Mouse (Mus musculus): ENCODE results near the gene Zc2hc1b. TPM values are rescaled to one million over a fixed set of nuclear protein-coding genes. Genes with fewer than 3 reads are reported as not detected.

The Zc2hc1b gene
- polyA plus RNA-seq, 1 experiment from 2014 or later, result not detected

- no peaks in the 10 kb centered on the region for H3K9me3 ChIP-seq
- H3K4me3 ChIP-seq, result no peak overlapping the region
- 82% methylated on average over 4 of the region's 4 CpGs for WGBS
- H3K27me3 ChIP-seq (ENCODE audit: insufficient read depth, poor library complexity, severe bottlenecking), result no peaks in the 10 kb centered on the region
- DNase-seq (ENCODE audit: low spot score), result no peak
- no peaks in the 10 kb centered on the region for H3K36me3 ChIP-seq
- peaks cover 34% of the 10 kb centered on the region for H3K4me1 ChIP-seq (replicated peaks)
- H3K27ac ChIP-seq, result no peak overlapping the region
Observed at GRCm38 (mm10) chr10:13103838-13104237, 74.0 kb downstream of the Zc2hc1b start.

DNA sequence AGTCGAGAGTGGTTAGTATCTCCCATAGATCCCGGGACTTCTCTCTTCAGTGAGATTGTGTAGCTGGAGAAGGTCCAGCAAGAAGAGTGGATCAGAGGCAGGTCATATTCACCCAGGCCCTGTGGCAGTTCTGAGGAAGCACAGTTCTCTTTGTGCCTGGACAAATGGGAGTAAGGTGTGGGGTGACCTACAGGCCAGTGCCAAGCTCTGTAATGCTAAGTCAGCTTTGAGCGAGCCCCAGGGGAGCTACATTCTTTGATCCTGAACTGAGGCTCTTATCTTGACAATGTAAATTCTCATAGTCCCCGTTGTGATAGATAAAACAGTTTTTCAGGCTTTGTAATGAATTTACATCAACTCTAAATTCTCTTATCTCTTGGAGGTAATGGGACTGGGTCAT, 75.5 kb downstream of the Zc2hc1b start:
- 68% methylated on average over 4 of the region's 4 CpGs for WGBS
- H3K9me3 ChIP-seq, result no peaks in the 10 kb centered on the region
- H3K4me3 ChIP-seq, result no peak overlapping the region
- no peaks in the 10 kb centered on the region for H3K27me3 ChIP-seq (ENCODE audit: insufficient read depth, poor library complexity, severe bottlenecking)
- no peak overlapping the region for H3K27ac ChIP-seq
- peaks cover 19% of the 10 kb centered on the region for H3K4me1 ChIP-seq (replicated peaks)
- no peaks in the 10 kb centered on the region for H3K36me3 ChIP-seq
- no peak for DNase-seq (ENCODE audit: low spot score)

DNA sequence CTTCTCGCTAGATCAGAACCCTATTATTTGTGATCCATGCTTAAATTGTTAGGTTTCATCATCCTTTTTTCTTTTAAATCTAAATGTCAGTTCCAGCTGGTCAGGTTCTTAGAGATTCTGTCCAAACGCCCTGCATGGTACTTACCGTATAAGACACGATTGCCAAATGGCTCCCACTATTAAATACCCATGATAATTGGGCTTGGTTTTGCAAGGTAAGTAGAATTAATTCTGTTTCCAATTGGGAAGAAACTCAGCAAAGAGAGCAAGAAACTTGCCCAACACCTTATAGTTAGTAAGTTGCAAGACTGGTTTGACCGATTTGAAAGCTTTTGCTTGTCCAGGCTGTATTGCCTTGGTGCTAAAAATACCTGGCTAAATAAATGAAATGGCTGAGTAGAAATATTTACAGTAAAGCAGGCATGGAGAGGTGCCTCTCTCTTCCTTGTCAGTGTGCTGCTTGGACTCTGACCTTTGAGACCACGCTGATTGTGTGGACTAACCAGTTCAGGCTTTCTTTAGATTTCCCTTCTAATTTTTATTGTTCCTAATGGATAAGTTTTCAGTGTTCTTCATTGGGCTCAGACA, 77.7 kb downstream of the Zc2hc1b start:
- Histone ChIP-seq H3K4me1 (replicated peaks) (0 out of 2 replicates have a peak, but pooled peaks cover 5% of the 10 kb centered on the region), H3K27ac (no peak overlapping the region), H3K9me3 (no peaks in the 10 kb centered on the region), H3K4me3 (no peak overlapping the region), H3K27me3 (ENCODE audit: insufficient read depth, poor library complexity, severe bottlenecking) (no peaks in the 10 kb centered on the region), H3K36me3 (no peaks in the 10 kb centered on the region)
- whole genome bisulfite sequencing, result 91% methylated on average over 6 of the region's 6 CpGs
- DNase-seq (ENCODE audit: low spot score), result no peak

Other genes with a start within 250 kb of the Zc2hc1b start
- 1.6 and 2.3 TPM in 2 replicates for gene Stx11, start 213.7 kb downstream of the Zc2hc1b start, polyA plus RNA-seq (2016; fragmentation: Nextera tagmentation; extraction: Ambion mirVana)
- gene Sf3b5, start 172.7 kb downstream of the Zc2hc1b start, polyA plus RNA-seq (2016; fragmentation: Nextera tagmentation; extraction: Ambion mirVana), result 44.0 and 47.3 TPM in 2 replicates
- 56.1 and 59.4 TPM in 2 replicates for gene Plagl1, start 117.5 kb downstream of the Zc2hc1b start, polyA plus RNA-seq (2016; fragmentation: Nextera tagmentation; extraction: Ambion mirVana)
- 56.2 and 66.4 TPM in 2 replicates for gene Ltv1, start 15.1 kb upstream of the Zc2hc1b start, polyA plus RNA-seq (2016; fragmentation: Nextera tagmentation; extraction: Ambion mirVana)